Mouse (Mus musculus) CH12.LX (cell line): ENCODE results near the gene Adcy10.

Experiments
- CTCF ChIP-seq, 2 experiments: IDR thresholded peaks in 1 of 2; conservative IDR thresholded peaks in 1 of 2; 2 replicates each; pipeline ENCODE4 v1.5.1; 2011 to 2012; ENCODE audit warnings: low read depth in 2 of 2, low read length in 2 of 2, improper control_type of control experiment in 1 of 2, inconsistent platforms in 1 of 2, mild to moderate bottlenecking in 1 of 2, moderate library complexity in 1 of 2
- HCFC1 ChIP-seq: IDR thresholded peaks from 2 replicates; pipeline ENCODE4 v1.6.1; 2012; ENCODE audit warnings: low read depth, mild to moderate bottlenecking, inconsistent platforms, low read length, improper control_type of control experiment
- KAT2A ChIP-seq: IDR thresholded peaks from 2 replicates; pipeline ENCODE4 v1.6.1; 2012; ENCODE audit warnings: low read length, improper control_type of control experiment, inconsistent platforms; ENCODE audit not compliant: insufficient replicate concordance
- MAZ ChIP-seq: IDR thresholded peaks from 2 replicates; pipeline ENCODE4 v1.6.1; 2012; ENCODE audit warnings: low read depth, mild to moderate bottlenecking, inconsistent platforms, low read length, improper control_type of control experiment, moderate library complexity
- POLR2A ChIP-seq: IDR thresholded peaks from 2 replicates; pipeline ENCODE4 v1.6.1; 2011; ENCODE audit warnings: low read depth, mild to moderate bottlenecking, improper control_type of control experiment, low read length
- TCF12 ChIP-seq: IDR thresholded peaks from 2 replicates; pipeline ENCODE4 v1.6.1; 2014; ENCODE audit warnings: low read depth, mild to moderate bottlenecking, inconsistent platforms, low read length, improper control_type of control experiment
- ZNF384 ChIP-seq: IDR thresholded peaks from 2 replicates; pipeline ENCODE4 v1.6.1; 2012; ENCODE audit warnings: low read depth, low read length, improper control_type of control experiment, inconsistent platforms

GRCm38 (mm10) chr1:165614793-165615192, 129.8 kb downstream of the Adcy10 start:
- TF ChIP-seq CTCF (conservative IDR thresholded peaks at IDR 0.05 in 1 of 2, IDR thresholded peaks at IDR 0.05 in 1 of 2; ENCODE audit: low read depth in 2 of 2, low read length in 2 of 2) = no peak
- TF ChIP-seq KAT2A = no peak
- TF ChIP-seq POLR2A = no peak
- no peak for TF ChIP-seq HCFC1
- TF ChIP-seq TCF12 = no peak
- TF ChIP-seq MAZ = no peak
- no peak for TF ChIP-seq ZNF384
